22 mouse cellular contexts compared by ENCODE assay signal in the genomic region with DNA sequence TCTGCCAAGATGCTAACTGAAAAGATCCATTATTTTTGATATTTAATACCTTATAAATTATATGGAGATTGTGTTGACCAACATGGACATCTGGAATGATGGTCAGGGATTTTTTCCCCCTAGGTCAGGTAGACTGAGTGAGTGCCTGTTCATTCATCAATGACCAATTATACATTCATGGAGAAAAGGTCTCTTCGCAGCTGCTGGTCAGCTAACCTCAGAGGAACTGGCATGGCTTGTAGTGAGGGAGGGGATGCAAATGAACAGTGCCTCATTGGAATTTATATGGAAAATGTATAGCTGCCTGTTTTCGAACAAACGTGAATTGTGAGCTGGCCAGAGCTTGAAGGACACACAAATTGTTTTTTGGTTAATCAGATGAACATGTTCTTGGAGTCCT. TPM values are rescaled to one million over a fixed set of nuclear protein-coding genes. Genes with fewer than 3 reads are reported as not detected.
A peak's percentile ranks its signal among the peaks of the same experiment; 100 is the strongest.
DNase-seq lines count a peak whose midpoint lies in the region; ATAC-seq and TF ChIP-seq lines count a peak whose summit lies in the region.
"Had no signal": no experiment of that assay in that cellular context is flagged by ENCODE, and none has a peak within 500 bp of the region (broad histone marks: within the 10 kb centered on the region; RNA-seq: fewer than 3 reads in every experiment).

No protein-coding gene starts in this region.

- ATAC-seq in limb, embryonic 12.5 days (ENCODE audit: insufficient number of reproducible peaks, insufficient read depth, low FRiP score, low TSS enrichment, low read depth), result no peak
- ATAC-seq in limb, embryonic 14.5 days (ENCODE audit: low FRiP score, low read depth), result 0 out of 2 replicates have a peak, but pooled peaks have one; percentile 53
- no peak for ATAC-seq in stomach, postnatal 0 days (ENCODE audit: low FRiP score, low TSS enrichment)
- no peak for ATAC-seq in midbrain, embryonic 11.5 days (ENCODE audit: low FRiP score)
- ATAC-seq: forebrain, embryonic 14.5 days; forebrain, embryonic 16.5 days had no signal

- DNase-seq in limb, embryonic 10.5 days (ENCODE audit: low spot score), result no peak
- DNase-seq in limb, embryonic 14.5 days (ENCODE audit: low spot score), result no peak
- DNase-seq in stomach, postnatal 0 days (ENCODE audit: low spot score), result no peak
- DNase-seq in midbrain, embryonic 11.5 days (ENCODE audit: low spot score, missing footprints), result no peak
- DNase-seq in cerebellum, adult 11-12 months, result no peak
- DNase-seq: adrenal gland, adult 2 months; adrenal gland, postnatal 10 days; adrenal gland, postnatal 25 days; cerebellum, adult 11 months; cerebellum, adult 2 months; cerebellum, adult 9-10 months; cerebellum, postnatal 10 days; cerebellum, postnatal 25 days; embryo, embryonic 11 days had no signal

- no peaks in the 10 kb centered on the region for H3K4me1 ChIP-seq in limb, embryonic 12.5 days (replicated peaks)
- no peaks in the 10 kb centered on the region for H3K4me1 ChIP-seq in limb, embryonic 10.5 days
- H3K4me1 ChIP-seq in limb, embryonic 14.5 days (ENCODE audit: control insufficient read depth, insufficient read depth, low read length), result no peaks in the 10 kb centered on the region
- H3K4me1 ChIP-seq in stomach, postnatal 0 days (replicated peaks; ENCODE audit: control insufficient read depth, insufficient read depth), result no peaks in the 10 kb centered on the region
- no peaks in the 10 kb centered on the region for H3K4me1 ChIP-seq in midbrain, embryonic 11.5 days (ENCODE audit: control insufficient read depth, insufficient read depth, low read length)
- H3K4me1 ChIP-seq: embryonic facial prominence, embryonic 12.5 days; embryonic facial prominence, embryonic 15.5 days; forebrain, embryonic 10.5 days; forebrain, embryonic 12.5 days had no signal

- no peak overlapping the region for H3K9ac ChIP-seq in limb, embryonic 12.5 days (replicated peaks)
- H3K9ac ChIP-seq in limb, embryonic 14.5 days (ENCODE audit: low read depth, low read length, severe bottlenecking), result no peak overlapping the region
- no peak overlapping the region for H3K9ac ChIP-seq in stomach, postnatal 0 days (ENCODE audit: low read length)
- no peak overlapping the region for H3K9ac ChIP-seq in midbrain, embryonic 11.5 days (ENCODE audit: low read length)
- H3K9ac ChIP-seq: embryonic facial prominence, embryonic 12.5 days; embryonic facial prominence, embryonic 15.5 days; forebrain, embryonic 12.5 days had no signal

- no peak overlapping the region for H3K4me3 ChIP-seq in limb, embryonic 12.5 days (replicated peaks)
- H3K4me3 ChIP-seq in limb, embryonic 10.5 days, result no peak overlapping the region
- H3K4me3 ChIP-seq in limb, embryonic 14.5 days (replicated peaks; ENCODE audit: low read length), result no peak overlapping the region
- no peak overlapping the region for H3K4me3 ChIP-seq in stomach, postnatal 0 days (ENCODE audit: low read depth, low read length)
- no peak overlapping the region for H3K4me3 ChIP-seq in midbrain, embryonic 11.5 days (ENCODE audit: low read depth, low read length)
- H3K4me3 ChIP-seq: embryonic facial prominence, embryonic 12.5 days; embryonic facial prominence, embryonic 15.5 days; erythroblast, embryonic 14.5 days; forebrain, embryonic 10.5 days; forebrain, embryonic 12.5 days had no signal

- WGBS in limb, embryonic 12.5 days, result 73% methylated on average over 3 of the region's 3 CpGs
- WGBS in limb, embryonic 10.5 days, result 81% methylated on average over 3 of the region's 3 CpGs
- WGBS in limb, embryonic 14.5 days, result 62% methylated on average over 3 of the region's 3 CpGs
- 64% methylated on average over 3 of the region's 3 CpGs for WGBS in stomach, postnatal 0 days
- 84% methylated on average over 3 of the region's 3 CpGs for WGBS in midbrain, embryonic 11.5 days

- no peak for TF ChIP-seq CTCF in stomach, postnatal 0 days (IDR thresholded peaks at IDR 0.05; ENCODE audit: low read depth)

- H3K4me2 ChIP-seq in limb, embryonic 12.5 days, result no peak overlapping the region
- no peak overlapping the region for H3K4me2 ChIP-seq in limb, embryonic 14.5 days (replicated peaks; ENCODE audit: low read depth, low read length, severe bottlenecking)
- H3K4me2 ChIP-seq in stomach, postnatal 0 days (replicated peaks; ENCODE audit: low read depth), result no peak overlapping the region
- no peak overlapping the region for H3K4me2 ChIP-seq in midbrain, embryonic 11.5 days
- H3K4me2 ChIP-seq: embryonic facial prominence, embryonic 12.5 days; embryonic facial prominence, embryonic 15.5 days; forebrain, embryonic 12.5 days had no signal

- H3K36me3 ChIP-seq in limb, embryonic 12.5 days, result no peaks in the 10 kb centered on the region
- H3K36me3 ChIP-seq in limb, embryonic 10.5 days, result no peaks in the 10 kb centered on the region
- no peaks in the 10 kb centered on the region for H3K36me3 ChIP-seq in limb, embryonic 14.5 days (ENCODE audit: control insufficient read depth, insufficient read depth, low read length)
- no peaks in the 10 kb centered on the region for H3K36me3 ChIP-seq in stomach, postnatal 0 days (ENCODE audit: control insufficient read depth, insufficient read depth, low read length)
- no peaks in the 10 kb centered on the region for H3K36me3 ChIP-seq in midbrain, embryonic 11.5 days (ENCODE audit: control insufficient read depth, insufficient read depth, low read length)
- H3K36me3 ChIP-seq: embryonic facial prominence, embryonic 12.5 days; embryonic facial prominence, embryonic 15.5 days; forebrain, embryonic 10.5 days; forebrain, embryonic 12.5 days had no signal

- TF ChIP-seq EP300 in stomach, postnatal 0 days (optimal IDR thresholded peaks at IDR 0.05), result no peak

- H3K27ac ChIP-seq in limb, embryonic 12.5 days, result peak overlapping the region; percentile 53; the same call in 1 of the 2 replicates
- no peak overlapping the region for H3K27ac ChIP-seq in limb, embryonic 10.5 days
- H3K27ac ChIP-seq in limb, embryonic 14.5 days (replicated peaks; ENCODE audit: low read depth, low read length), result no peak overlapping the region; the same call in 1 of the 2 replicates
- 0 out of 2 replicates have a peak overlapping the region, but pooled peaks have one; percentile 13 for H3K27ac ChIP-seq in stomach, postnatal 0 days (replicated peaks)
- H3K27ac ChIP-seq in midbrain, embryonic 11.5 days (ENCODE audit: low read depth, low read length), result no peak overlapping the region
- H3K27ac ChIP-seq: embryonic facial prominence, embryonic 12.5 days; embryonic facial prominence, embryonic 15.5 days; forebrain, embryonic 10.5 days; forebrain, embryonic 12.5 days had no signal

- H3K9me3 ChIP-seq in limb, embryonic 12.5 days, result no peaks in the 10 kb centered on the region
- H3K9me3 ChIP-seq in limb, embryonic 10.5 days (replicated peaks), result no peaks in the 10 kb centered on the region
- no peaks in the 10 kb centered on the region for H3K9me3 ChIP-seq in limb, embryonic 14.5 days (ENCODE audit: control insufficient read depth, low read length)
- H3K9me3 ChIP-seq in stomach, postnatal 0 days (ENCODE audit: control insufficient read depth, low read length), result no peaks in the 10 kb centered on the region
- H3K9me3 ChIP-seq in midbrain, embryonic 11.5 days (ENCODE audit: control insufficient read depth, low read length), result no peaks in the 10 kb centered on the region
- H3K9me3 ChIP-seq: embryonic facial prominence, embryonic 12.5 days; embryonic facial prominence, embryonic 15.5 days; forebrain, embryonic 10.5 days; forebrain, embryonic 12.5 days had no signal

- no peak for TF ChIP-seq POLR2A in limb, embryonic 14.5 days (IDR thresholded peaks at IDR 0.05; ENCODE audit: borderline replicate concordance, extremely low read depth, insufficient read depth, insufficient read length)

- H3K27me3 ChIP-seq in limb, embryonic 12.5 days, result no peaks in the 10 kb centered on the region
- H3K27me3 ChIP-seq in limb, embryonic 10.5 days (ENCODE audit: low read depth, poor library complexity, severe bottlenecking), result peaks cover 33% of the 10 kb centered on the region
- no peaks in the 10 kb centered on the region for H3K27me3 ChIP-seq in limb, embryonic 14.5 days (ENCODE audit: control insufficient read depth, insufficient read depth, low read length)
- H3K27me3 ChIP-seq in stomach, postnatal 0 days (ENCODE audit: control insufficient read depth, insufficient read depth, low read length), result no peaks in the 10 kb centered on the region
- H3K27me3 ChIP-seq in midbrain, embryonic 11.5 days (ENCODE audit: control insufficient read depth, insufficient read depth, low read length), result no peaks in the 10 kb centered on the region
- H3K27me3 ChIP-seq: embryonic facial prominence, embryonic 12.5 days; embryonic facial prominence, embryonic 15.5 days; forebrain, embryonic 12.5 days had no signal

RNA-seq across cellular contexts. Expression of a gene that starts 18.9 kb away (rescaled TPM):
- polyA plus RNA-seq in limb, embryonic 12.5 days (2016; fragmentation: Nextera tagmentation; extraction: Ambion mirVana), result 33.7 and 34.3 TPM in 2 replicates
- 15.9 and 23.3 TPM in 2 replicates for polyA plus RNA-seq in limb, embryonic 10.5 days (2016; fragmentation: Nextera tagmentation; extraction: Ambion mirVana)
- 19.4 and 24.6 TPM in 2 replicates for polyA plus RNA-seq in limb, embryonic 14.5 days (2012; rRNA removed)
- 41.6 and 46.1 TPM in 2 replicates for polyA plus RNA-seq in limb, embryonic 14.5 days (2014; fragmentation: Nextera tagmentation; extraction: Ambion mirVana)
- polyA plus RNA-seq in stomach, postnatal 0 days (2015; fragmentation: Nextera tagmentation; extraction: Ambion mirVana), result 6.9 and 7.1 TPM in 2 replicates
- polyA plus RNA-seq in midbrain, embryonic 11.5 days (2014; fragmentation: Nextera tagmentation; extraction: Ambion mirVana), result 21.2 and 22.4 TPM in 2 replicates
- polyA plus RNA-seq: erythroblast, embryonic 14.5 days had no signal

Comparison
In these comparisons a context has a peak if more than half of its experiments do, and no peak if none do; other contexts are left out.
1. H3K27ac ChIP-seq: peak in limb, embryonic 12.5 days (single experiment) and stomach, postnatal 0 days (single experiment); none in limb, embryonic 10.5 days (single experiment), limb, embryonic 14.5 days (single experiment) and midbrain, embryonic 11.5 days (single experiment).